Mouse (Mus musculus) activated CD4-positive, CD25-positive, alpha-beta regulatory T cell, adult 4 months (primary cell): Measurements from ENCODE around the gene Tmem45b. TPM values are rescaled to one million over a fixed set of nuclear protein-coding genes. Genes with fewer than 3 reads are reported as not detected.

Experiments used
- ATAC-seq: one replicate; pipeline ENCODE4 v1.8.0; 2017
- polyA plus RNA-seq, 2 experiments: library from polyadenylated mRNA; unstranded; fragments of 100-300 nt; shearing (Covaris generic); gene quantifications; one replicate each; pipeline ENCODE4 v1.2.1; 2017

Gene Tmem45b
- polyA plus RNA-seq, 2 experiments from 2014 or later: not detected

DNA sequence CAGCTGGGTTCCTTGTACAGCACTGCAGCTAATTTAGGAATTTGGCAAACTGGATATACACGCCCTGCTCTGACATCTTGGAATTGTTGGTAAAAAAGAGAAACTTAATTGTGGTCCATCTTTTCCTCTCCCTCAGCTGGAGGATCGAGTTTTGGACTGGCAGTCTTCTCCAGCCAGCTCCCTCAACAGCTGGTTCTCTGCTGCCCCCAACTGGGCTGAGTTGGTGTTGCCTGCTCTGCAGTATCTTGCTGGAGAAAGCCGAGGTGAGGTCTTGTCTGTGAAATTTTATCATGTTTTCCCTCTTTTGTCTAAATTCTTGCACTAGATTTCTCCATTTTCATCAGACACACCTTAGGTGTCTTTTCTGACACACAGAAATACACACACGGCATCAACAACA lies 63.8 kb downstream of the Tmem45b start:
- peak; percentile 70 for ATAC-seq

DNA sequence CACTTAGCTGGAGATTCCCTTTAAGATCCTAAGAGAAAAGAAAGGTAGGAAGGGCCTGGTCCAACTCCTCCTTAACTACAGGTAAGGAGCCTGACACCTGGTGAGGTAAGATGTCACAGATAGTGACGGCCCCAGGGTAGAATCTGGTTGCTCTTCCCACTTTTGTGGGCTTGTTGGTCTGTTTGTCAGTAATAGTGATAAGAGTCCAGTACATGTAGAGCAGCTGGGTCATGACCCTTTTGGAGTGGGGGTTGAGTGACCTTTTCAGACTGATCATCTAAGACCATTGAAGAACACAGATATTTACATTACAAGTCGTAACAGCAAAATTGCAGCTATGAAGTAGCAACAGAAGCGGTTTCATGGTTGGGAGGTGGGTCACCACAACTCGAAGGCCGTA lies 77.1 kb downstream of the Tmem45b start:
- ATAC-seq: no peak

DNA sequence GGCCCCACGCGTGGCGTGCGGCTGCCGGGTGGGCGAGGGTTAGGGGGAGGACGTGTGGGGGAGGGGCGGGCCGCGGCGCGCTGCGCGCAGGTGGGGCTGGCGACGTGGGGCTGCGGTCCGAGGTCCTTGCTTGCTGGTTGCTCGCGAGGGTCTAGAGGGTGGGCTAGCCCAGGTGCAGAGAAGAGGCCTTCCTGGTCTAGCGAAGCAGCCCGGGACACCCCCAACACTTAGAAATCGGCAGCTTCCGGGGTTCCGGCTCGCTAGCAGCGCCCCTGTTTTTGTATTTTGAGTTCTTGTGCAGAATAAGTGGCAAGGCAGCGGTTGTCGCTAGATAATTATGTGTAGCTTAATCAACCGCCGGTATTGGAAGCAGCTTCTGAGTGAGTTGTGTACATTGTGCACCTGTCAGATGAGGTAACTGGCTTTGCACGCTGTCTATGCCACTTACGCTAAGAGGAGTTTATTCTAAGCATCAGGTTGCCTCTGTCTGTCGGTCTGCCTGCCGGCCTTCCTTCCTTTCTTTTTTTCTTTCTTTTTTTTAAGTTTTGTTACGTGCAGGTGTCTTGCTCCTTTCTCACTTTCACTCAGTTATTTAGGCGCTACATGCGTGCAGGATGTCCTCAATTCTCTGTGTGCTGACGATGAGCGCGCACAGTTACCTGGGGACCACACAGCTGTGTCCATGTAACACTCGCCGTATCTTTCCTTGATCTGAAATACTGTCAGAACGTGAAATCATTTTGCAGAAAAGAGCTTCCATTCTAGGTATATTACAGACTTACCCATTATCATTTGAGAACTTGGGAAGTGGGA lies 77.7 kb downstream of the Tmem45b start:
- peak; percentile 20 for ATAC-seq

DNA sequence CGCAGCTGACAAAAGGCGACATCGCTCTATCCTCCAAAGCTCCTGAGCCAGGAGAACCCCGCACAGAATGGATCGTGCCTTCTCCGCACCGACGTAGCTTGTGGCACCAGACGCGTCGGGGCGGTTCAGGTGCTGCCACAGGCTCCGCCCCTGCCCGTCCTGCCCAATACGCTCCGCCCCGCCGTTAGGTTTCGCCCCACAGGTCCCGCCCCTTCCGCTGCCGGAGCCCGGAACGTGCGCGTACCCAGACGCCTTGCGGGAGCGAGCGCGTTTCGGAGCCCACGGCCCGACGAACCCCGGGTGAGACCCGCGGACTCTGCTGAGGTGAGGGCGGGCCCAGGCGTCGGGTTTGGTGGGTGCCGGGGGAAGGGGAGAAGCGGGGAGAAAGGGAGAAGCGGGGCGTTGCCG lies 78.3 kb downstream of the Tmem45b start, which contains the start of gene Nfrkb:
Nfrkb (plus strand) TSS at position 246 of the 408 bp plus-strand sequence.
- peak; percentile 97 for ATAC-seq

DNA sequence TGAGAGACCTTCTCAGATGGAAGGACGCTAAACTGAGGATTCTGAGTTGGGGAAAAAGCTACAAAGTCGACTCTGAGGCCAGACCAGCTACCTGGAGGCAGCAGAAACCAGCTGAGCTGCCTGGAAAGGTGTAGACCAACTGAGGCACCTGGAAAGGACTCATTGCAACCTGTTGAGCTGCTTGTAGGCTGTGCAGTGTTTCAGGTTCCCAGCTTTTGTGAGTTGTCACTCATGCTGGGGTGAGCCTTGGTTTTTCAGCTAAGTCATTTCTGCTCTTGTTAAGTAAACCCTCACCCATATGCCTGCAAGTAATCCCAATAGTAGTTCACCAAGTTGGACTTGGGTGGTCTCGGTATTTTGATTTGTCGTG lies 78.8 kb downstream of the Tmem45b start:
- peak; percentile 27 for ATAC-seq

DNA sequence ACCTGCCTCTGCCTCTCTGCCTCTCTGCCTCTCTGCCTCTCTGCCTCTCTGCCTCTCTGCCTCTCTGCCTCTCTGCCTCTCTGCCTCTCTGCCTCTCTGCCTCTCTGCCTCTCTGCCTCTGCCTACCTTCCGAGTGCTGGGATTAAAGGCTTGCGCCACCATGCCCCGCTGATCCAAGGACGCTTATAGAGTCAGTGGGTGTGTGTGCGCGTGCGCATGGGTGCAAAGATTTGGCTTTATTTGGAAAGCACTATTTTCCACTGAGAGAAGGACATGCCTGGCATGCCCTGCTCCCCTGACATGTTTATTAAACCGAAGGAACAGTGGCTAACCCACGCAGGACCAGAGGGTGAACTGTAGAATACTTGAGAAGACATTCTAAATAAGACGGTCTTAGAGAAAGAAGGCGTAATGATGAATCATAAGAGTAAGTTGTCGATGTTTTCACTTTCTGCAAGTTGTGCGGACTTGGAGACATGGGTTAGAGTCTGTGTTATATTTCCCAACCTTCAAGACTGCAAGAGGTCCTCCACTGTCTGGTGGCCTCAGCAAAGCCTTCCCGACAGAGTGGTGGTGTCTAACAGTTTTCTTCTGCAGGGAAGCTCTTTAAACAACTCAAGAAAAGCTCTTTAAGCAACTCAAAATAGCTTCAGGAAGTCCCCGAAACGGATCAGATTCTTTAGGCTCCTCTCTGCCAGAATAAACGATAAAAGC lies 79.3 kb downstream of the Tmem45b start:
- no peak for ATAC-seq

DNA sequence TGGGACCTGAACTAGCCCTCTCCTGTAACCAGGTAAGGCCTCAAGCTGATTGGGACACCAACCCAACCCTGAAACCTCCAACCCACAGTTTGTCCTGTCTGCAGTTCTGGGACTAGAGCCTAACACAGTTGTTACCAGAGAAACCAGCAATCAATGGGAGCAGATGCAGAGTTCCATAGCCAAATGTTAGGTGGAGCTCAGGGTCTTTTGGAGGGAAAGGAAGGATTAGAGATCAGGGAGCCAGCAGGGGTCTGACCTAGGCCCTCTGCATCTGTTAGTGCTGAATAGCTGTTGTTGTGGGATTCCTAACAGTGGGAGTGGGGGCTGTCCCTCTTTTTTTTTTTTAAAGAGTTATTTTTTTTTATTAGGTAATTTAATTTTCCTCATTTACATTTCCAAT lies 87.6 kb downstream of the Tmem45b start:
- no peak for ATAC-seq

Other genes with a start within 250 kb of the Tmem45b start
- gene Prdm10, start 183.9 kb downstream of the Tmem45b start, polyA plus RNA-seq: 1 to 10 TPM; 7.3 to 7.8 TPM
- gene Nfrkb, start 78.3 kb downstream of the Tmem45b start, polyA plus RNA-seq: 10 to 100 TPM; 26.8 to 32.0 TPM